Mouse (Mus musculus): Measurements from ENCODE around the gene Kmt5a. TPM values are rescaled to one million over a fixed set of nuclear protein-coding genes. Genes with fewer than 3 reads are reported as not detected.
"Not testable (repeated sequence)": the region's sequence is repeated elsewhere in the genome, so short reads cannot be mapped to it uniquely, and the experiment has no call there.

The Kmt5a gene
- polyA plus RNA-seq, 1 experiment from 2014 or later: 174 TPM

- in situ Hi-C loops (cut with MboI; ENCODE audit: low pct_unique_long_range_greater_than_20kb): no loop called here
- CTCF ChIA-PET: interaction anchor here (1.1 kb wide), 1 partner anchor 14 kb away, joined by 3 read pairs; no protein-coding TSS in a partner anchor
- DNase-seq (ENCODE audit: low read depth, low spot score) (no peak), ATAC-seq (no peak)
- TF ChIP-seq CTCF (IDR thresholded peaks at IDR 0.05): no peak
- no peaks in the 10 kb centered on the region for H3K27me3 ChIP-seq
- POLR2A ChIA-PET: interaction anchor here (0.8 to 2.0 kb wide), 3 partner anchors 14 to 39 kb away, joined by 3 to 4 read pairs (median 3); no protein-coding TSS in a partner anchor
Measured at GRCm38 (mm10) chr5:124492618-124493017, 52.9 kb downstream of the Kmt5a start.

DNA sequence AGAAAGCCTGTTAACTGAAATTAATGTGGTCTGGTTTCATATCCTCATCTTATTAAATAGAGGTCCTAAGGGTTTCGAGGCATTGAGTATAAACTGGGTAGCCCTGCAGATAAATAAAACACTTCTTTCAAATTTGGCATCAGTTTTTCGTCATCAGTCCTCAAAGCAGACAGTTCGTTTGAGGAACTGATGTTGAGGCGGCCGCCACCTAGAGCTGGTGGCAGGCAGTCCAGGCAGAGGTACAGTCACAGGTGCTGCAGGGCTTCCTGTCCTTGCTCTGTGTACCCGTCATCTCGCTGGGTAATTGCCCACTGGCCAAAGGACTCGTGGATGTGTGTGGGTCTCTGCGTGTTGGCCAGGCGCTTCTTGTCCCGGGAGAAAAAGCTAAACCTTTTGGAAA, 53.7 kb downstream of the Kmt5a start:
- POLR2A ChIA-PET: interaction anchor here (1.4 to 2.0 kb wide), 2 partner anchors 14 to 38 kb away, joined by 3 to 4 read pairs; no protein-coding TSS in a partner anchor
- no peak for DNase-seq (ENCODE audit: low read depth, low spot score)
- in situ Hi-C loops (cut with MboI; ENCODE audit: low pct_unique_long_range_greater_than_20kb): no loop called here
- no peak for ATAC-seq
- H3K27me3 ChIP-seq: no peaks in the 10 kb centered on the region
- CTCF ChIA-PET: interaction anchor here (0.8 to 1.1 kb wide), 2 partner anchors 13 to 55 kb away, joined by 3 read pairs; no protein-coding TSS in a partner anchor
- no peak for TF ChIP-seq CTCF (IDR thresholded peaks at IDR 0.05)

- in situ Hi-C loops (cut with MboI; ENCODE audit: low pct_unique_long_range_greater_than_20kb): no loop called here
- POLR2A ChIA-PET: interaction anchor here (1.1 to 1.6 kb wide), 2 partner anchors 11 to 41 kb away, joined by 4 read pairs; no protein-coding TSS in a partner anchor
Measured at GRCm38 (mm10) chr5:124495547-124495946, 55.8 kb downstream of the Kmt5a start.

GRCm38 (mm10) chr5:124496614-124497514, 57.1 kb downstream of the Kmt5a start:
- no peaks in the 10 kb centered on the region for H3K27me3 ChIP-seq
- no peak for TF ChIP-seq CTCF (IDR thresholded peaks at IDR 0.05)
- ATAC-seq: no peak
- DNase-seq (ENCODE audit: low read depth, low spot score): no peak
- in situ Hi-C loops (cut with MboI; ENCODE audit: low pct_unique_long_range_greater_than_20kb): no loop called here
- CTCF ChIA-PET: no interaction called here
- POLR2A ChIA-PET: interaction anchor here (1.1 kb wide), 1 partner anchor 40 kb away, joined by 4 read pairs; no protein-coding TSS in a partner anchor

More at GRCm38 (mm10) chr5:124495547-124495946, 55.8 kb downstream of the Kmt5a start:
- CTCF ChIA-PET: no interaction called here
- no peak for TF ChIP-seq CTCF (IDR thresholded peaks at IDR 0.05)
- DNase-seq (ENCODE audit: low read depth, low spot score) (no peak), ATAC-seq (no peak)
- H3K27me3 ChIP-seq: no peaks in the 10 kb centered on the region

DNA sequence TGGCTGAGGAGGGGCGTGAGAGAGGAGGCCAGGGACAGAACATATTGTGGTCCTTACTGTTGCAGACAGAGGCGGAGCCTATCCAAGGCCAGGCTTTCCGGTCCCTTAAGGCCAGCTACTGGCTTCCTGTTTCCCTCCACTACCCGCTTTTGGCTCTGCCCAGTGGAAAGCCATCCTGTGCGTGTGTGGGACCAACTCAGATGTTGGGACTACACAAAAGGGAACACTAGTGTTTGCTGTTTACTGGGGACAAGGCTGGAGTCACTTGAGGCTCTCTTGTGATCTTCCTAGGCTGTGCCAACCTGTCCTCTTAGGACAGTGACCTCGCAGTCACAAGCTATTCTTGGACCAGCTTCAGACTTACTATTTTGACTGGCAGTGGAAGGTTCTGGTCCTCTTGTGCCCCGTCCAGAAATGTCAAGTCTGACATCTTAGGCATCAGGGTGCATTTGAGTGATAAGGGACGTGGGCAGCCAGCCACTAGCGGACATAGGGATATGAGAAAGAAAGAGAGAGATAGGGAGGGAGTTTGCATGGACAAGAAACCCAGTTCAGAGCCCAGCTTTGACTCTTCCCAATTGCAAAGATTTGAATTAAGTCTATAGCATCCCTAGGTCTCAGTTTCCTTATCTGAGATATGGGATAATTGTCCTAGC, 58.6 kb downstream of the Kmt5a start:
- ChIA-PET POLR2A (no interaction called here), CTCF (no interaction called here)
- TF ChIP-seq CTCF (IDR thresholded peaks at IDR 0.05): no peak
- in situ Hi-C loops (cut with MboI; ENCODE audit: low pct_unique_long_range_greater_than_20kb): no loop called here
- no peaks in the 10 kb centered on the region for H3K27me3 ChIP-seq
- DNase-seq (ENCODE audit: low read depth, low spot score) (no peak), ATAC-seq (no peak)

- in situ Hi-C loops (cut with MboI; ENCODE audit: low pct_unique_long_range_greater_than_20kb): no loop called here
- CTCF ChIA-PET: no interaction called here
- H3K27me3 ChIP-seq: no peaks in the 10 kb centered on the region
- no peak for DNase-seq (ENCODE audit: low read depth, low spot score)
- ATAC-seq: no peak
- POLR2A ChIA-PET: no interaction called here
- TF ChIP-seq CTCF (IDR thresholded peaks at IDR 0.05): no peak
Measured at GRCm38 (mm10) chr5:124499001-124499400, 59.3 kb downstream of the Kmt5a start.

GRCm38 (mm10) chr5:124500037-124500436, 60.3 kb downstream of the Kmt5a start:
- ChIA-PET POLR2A (interaction anchor here (0.6 to 1.2 kb wide), 4 partner anchors 11 to 41 kb away, joined by 3 to 8 read pairs (median 4); no protein-coding TSS in a partner anchor), CTCF (interaction anchor here (1.5 kb wide), 1 partner anchor 64 kb away, joined by 3 read pairs; no protein-coding TSS in a partner anchor)
- DNase-seq (ENCODE audit: low read depth, low spot score); H3K27me3 ChIP-seq; ATAC-seq: not testable (repeated sequence)
- in situ Hi-C loops (cut with MboI; ENCODE audit: low pct_unique_long_range_greater_than_20kb): loop anchor here (25.0 kb wide), 1 partner anchor 1363 kb away; the partner anchor contains the start of genes Rhof and Setd1b

- TF ChIP-seq CTCF (IDR thresholded peaks at IDR 0.05): no peak
- H3K27me3 ChIP-seq: no peaks in the 10 kb centered on the region
- POLR2A ChIA-PET: interaction anchor here (0.6 to 1.2 kb wide), 4 partner anchors 10 to 41 kb away, joined by 3 to 8 read pairs (median 4); no protein-coding TSS in a partner anchor
- in situ Hi-C loops (cut with MboI; ENCODE audit: low pct_unique_long_range_greater_than_20kb): loop anchor here (25.0 kb wide), 1 partner anchor 1363 kb away; the partner anchor contains the start of genes Rhof and Setd1b
- CTCF ChIA-PET: interaction anchor here (1.1 to 1.5 kb wide), 2 partner anchors 38 to 64 kb away, joined by 3 to 7 read pairs; no protein-coding TSS in a partner anchor
- DNase-seq (ENCODE audit: low read depth, low spot score): no peak
- ATAC-seq: no peak
Measured at GRCm38 (mm10) chr5:124500573-124500972, 60.8 kb downstream of the Kmt5a start.

- no peaks in the 10 kb centered on the region for H3K27me3 ChIP-seq
- in situ Hi-C loops (cut with MboI; ENCODE audit: low pct_unique_long_range_greater_than_20kb): loop anchor here (25.0 kb wide), 1 partner anchor 1364 kb away; the partner anchor contains the start of genes Rhof and Setd1b
- DNase-seq (ENCODE audit: low read depth, low spot score) (no peak), ATAC-seq (no peak)
- POLR2A ChIA-PET: no interaction called here
- no peak for TF ChIP-seq CTCF (IDR thresholded peaks at IDR 0.05)
- CTCF ChIA-PET: interaction anchor here (1.1 kb wide), 1 partner anchor 37 kb away, joined by 7 read pairs; no protein-coding TSS in a partner anchor
Measured at GRCm38 (mm10) chr5:124501541-124501940, 61.8 kb downstream of the Kmt5a start.

GRCm38 (mm10) chr5:124503742-124504141, 64.0 kb downstream of the Kmt5a start:
- H3K27me3 ChIP-seq: no peaks in the 10 kb centered on the region
- in situ Hi-C loops (cut with MboI; ENCODE audit: low pct_unique_long_range_greater_than_20kb): loop anchor here (25.0 kb wide), 1 partner anchor 1366 kb away; the partner anchor contains the start of genes Rhof and Setd1b
- CTCF ChIA-PET: interaction anchor here (1.1 kb wide), 1 partner anchor 35 kb away, joined by 3 read pairs; no protein-coding TSS in a partner anchor
- no peak for TF ChIP-seq CTCF (IDR thresholded peaks at IDR 0.05)
- POLR2A ChIA-PET: no interaction called here
- ATAC-seq (no peak), DNase-seq (ENCODE audit: low read depth, low spot score) (no peak)

All from Patski (cell line).